Comparison of ENCODE assay signal across 23 mouse cellular contexts in genomic region chr10:43651505-43651904, GRCm38 (mm10).
DNase-seq lines count a peak whose midpoint lies in the region; ATAC-seq and TF ChIP-seq lines count a peak whose summit lies in the region.
"Had no signal": no experiment of that assay in that cellular context is flagged by ENCODE, and none has a peak within 500 bp of the region (broad histone marks: within the 10 kb centered on the region; RNA-seq: fewer than 3 reads in every experiment).

No protein-coding gene starts in this region.

- no peak overlapping the region for H3K9ac ChIP-seq in lung, embryonic 15.5 days
- H3K9ac ChIP-seq in embryonic facial prominence, embryonic 11.5 days (replicated peaks; ENCODE audit: low read length): no peak overlapping the region
- no peak overlapping the region for H3K9ac ChIP-seq in embryonic facial prominence, embryonic 14.5 days (ENCODE audit: low read depth, low read length)
- H3K9ac ChIP-seq: hindbrain, embryonic 13.5 days; liver, embryonic 15.5 days; neural tube, embryonic 15.5 days had no signal

- DNase-seq in kidney, adult 2 months: peak; percentile 27
- DNase-seq in kidney, adult 18-20 months: no peak
- DNase-seq in lung, adult 2 months: no peak
- DNase-seq in embryonic facial prominence, embryonic 11.5 days (ENCODE audit: low spot score): peak; percentile 30
- peak; percentile 71 for DNase-seq in embryonic facial prominence, embryonic 14.5 days (ENCODE audit: low spot score)
- no peak for DNase-seq in frontal cortex, postnatal 14 days (ENCODE audit: low spot score in 2 of 2)
- DNase-seq: adrenal gland, adult 8-10 months; cerebellum, adult 11-12 months; cerebellum, postnatal 10 days; gastrocnemius, postnatal 36 days; layer of hippocampus, adult 9-11 months; liver; right cerebral cortex, adult 18-20 months; right cerebral cortex, postnatal 4 days; thymus, adult 2 months; thymus, postnatal 4 days had no signal

- no peak overlapping the region for H3K27ac ChIP-seq in kidney, adult 2 months (ENCODE audit: insufficient read depth, low read depth, low read length)
- no peak overlapping the region for H3K27ac ChIP-seq in lung, embryonic 15.5 days
- H3K27ac ChIP-seq in embryonic facial prominence, embryonic 11.5 days (replicated peaks; ENCODE audit: low read depth, low read length): no peak overlapping the region
- H3K27ac ChIP-seq in embryonic facial prominence, embryonic 14.5 days (replicated peaks; ENCODE audit: low read depth, low read length): no peak overlapping the region
- H3K27ac ChIP-seq: hindbrain, embryonic 13.5 days; liver, embryonic 15.5 days; neural tube, embryonic 15.5 days had no signal

- H3K9me3 ChIP-seq in lung, embryonic 15.5 days: no peaks in the 10 kb centered on the region
- no peaks in the 10 kb centered on the region for H3K9me3 ChIP-seq in embryonic facial prominence, embryonic 11.5 days (replicated peaks; ENCODE audit: control insufficient read depth, low read length)
- H3K9me3 ChIP-seq in embryonic facial prominence, embryonic 14.5 days (ENCODE audit: control insufficient read depth, low read length): no peaks in the 10 kb centered on the region
- H3K9me3 ChIP-seq: hindbrain, embryonic 13.5 days; liver, embryonic 15.5 days; neural tube, embryonic 15.5 days had no signal

- 74% methylated on average over 5 of the region's 5 CpGs for WGBS in kidney, adult 2 months
- 58% methylated on average over 5 of the region's 5 CpGs for WGBS in lung, embryonic 15.5 days
- WGBS in lung, adult 2 months: 61% methylated on average over 5 of the region's 5 CpGs
- 75% methylated on average over 5 of the region's 5 CpGs for WGBS in embryonic facial prominence, embryonic 11.5 days
- WGBS in embryonic facial prominence, embryonic 14.5 days: 71% methylated on average over 5 of the region's 5 CpGs

- 0 out of 2 replicates have a peak, but pooled peaks cover 3% of the 10 kb centered on the region for H3K4me1 ChIP-seq in kidney, adult 2 months (ENCODE audit: control insufficient read depth, insufficient read depth, low read length)
- H3K4me1 ChIP-seq in lung, embryonic 15.5 days: peaks cover 6% of the 10 kb centered on the region; the same call in 1 of the 2 replicates
- H3K4me1 ChIP-seq in lung, adult 2 months (ENCODE audit: control insufficient read depth, insufficient read depth, low read length): no peaks in the 10 kb centered on the region
- no peaks in the 10 kb centered on the region for H3K4me1 ChIP-seq in embryonic facial prominence, embryonic 11.5 days (ENCODE audit: control insufficient read depth, insufficient read depth, low read length)
- no peaks in the 10 kb centered on the region for H3K4me1 ChIP-seq in embryonic facial prominence, embryonic 14.5 days (ENCODE audit: control insufficient read depth, insufficient read depth, low read length)
- H3K4me1 ChIP-seq: hindbrain, embryonic 13.5 days had no signal

- ATAC-seq in lung, embryonic 15.5 days (ENCODE audit: borderline replicate concordance, extremely low read depth, low FRiP score, low TSS enrichment): peak; percentile 29; the same call in 1 of the 2 replicates
- no peak for ATAC-seq in embryonic facial prominence, embryonic 11.5 days (replicated peaks; ENCODE audit: insufficient number of reproducible peaks, low FRiP score, low TSS enrichment, low read depth)
- ATAC-seq in embryonic facial prominence, embryonic 14.5 days (ENCODE audit: low read depth): peak; percentile 53; the same call in 1 of the 2 replicates
- ATAC-seq: activated CD4-positive, CD25-positive, alpha-beta regulatory T cell, adult 4 months; forebrain, embryonic 16.5 days had no signal

- TF ChIP-seq POLR2A in kidney, adult 2 months (IDR thresholded peaks at IDR 0.05; ENCODE audit: low read depth, low read length): no peak
- no peak for TF ChIP-seq POLR2A in lung, adult 2 months (IDR thresholded peaks at IDR 0.05; ENCODE audit: borderline replicate concordance, extremely low read depth, low read depth, low read length)

- no peak overlapping the region for H3K4me3 ChIP-seq in kidney, adult 2 months (ENCODE audit: insufficient read depth, low read depth, low read length)
- no peak overlapping the region for H3K4me3 ChIP-seq in lung, embryonic 15.5 days
- H3K4me3 ChIP-seq in lung, adult 2 months (replicated peaks; ENCODE audit: extremely low read depth, low read depth, low read length): no peak overlapping the region
- no peak overlapping the region for H3K4me3 ChIP-seq in embryonic facial prominence, embryonic 11.5 days (ENCODE audit: low read depth, low read length)
- no peak overlapping the region for H3K4me3 ChIP-seq in embryonic facial prominence, embryonic 14.5 days (ENCODE audit: low read depth, low read length)
- H3K4me3 ChIP-seq: hindbrain, embryonic 13.5 days; liver, embryonic 15.5 days; neural tube, embryonic 15.5 days had no signal

- no peaks in the 10 kb centered on the region for H3K36me3 ChIP-seq in kidney, adult 2 months (ENCODE audit: control insufficient read depth, insufficient read depth, low read length)
- H3K36me3 ChIP-seq in lung, embryonic 15.5 days: no peaks in the 10 kb centered on the region
- no peaks in the 10 kb centered on the region for H3K36me3 ChIP-seq in embryonic facial prominence, embryonic 11.5 days (replicated peaks; ENCODE audit: control insufficient read depth, insufficient read depth, low read depth, low read length)
- no peaks in the 10 kb centered on the region for H3K36me3 ChIP-seq in embryonic facial prominence, embryonic 14.5 days (ENCODE audit: control insufficient read depth, insufficient read depth, low read length)
- H3K36me3 ChIP-seq: hindbrain, embryonic 13.5 days; neural tube, embryonic 15.5 days had no signal

- H3K4me2 ChIP-seq in lung, embryonic 15.5 days: no peak overlapping the region
- no peak overlapping the region for H3K4me2 ChIP-seq in embryonic facial prominence, embryonic 11.5 days (ENCODE audit: low read depth, low read length)
- H3K4me2 ChIP-seq in embryonic facial prominence, embryonic 14.5 days (ENCODE audit: low read depth, low read length): no peak overlapping the region
- H3K4me2 ChIP-seq: hindbrain, embryonic 13.5 days; liver, embryonic 15.5 days; midbrain, embryonic 11.5 days; neural tube, embryonic 15.5 days had no signal

- H3K27me3 ChIP-seq in kidney, adult 2 months (replicated peaks; ENCODE audit: control insufficient read depth, insufficient read depth, low read length): no peaks in the 10 kb centered on the region
- no peaks in the 10 kb centered on the region for H3K27me3 ChIP-seq in lung, embryonic 15.5 days
- no peaks in the 10 kb centered on the region for H3K27me3 ChIP-seq in embryonic facial prominence, embryonic 11.5 days (ENCODE audit: control insufficient read depth, insufficient read depth, low read length)
- no peaks in the 10 kb centered on the region for H3K27me3 ChIP-seq in embryonic facial prominence, embryonic 14.5 days (replicated peaks; ENCODE audit: control insufficient read depth, insufficient read depth, low read length)
- H3K27me3 ChIP-seq: hindbrain, embryonic 13.5 days; liver, embryonic 15.5 days; neural tube, embryonic 15.5 days had no signal

- no peak for TF ChIP-seq CTCF in kidney, adult 2 months (conservative IDR thresholded peaks at IDR 0.05; ENCODE audit: insufficient read depth, insufficient read length, low read depth, low read length)
- TF ChIP-seq CTCF in lung, adult 2 months (IDR thresholded peaks at IDR 0.05; ENCODE audit: insufficient read depth, low read length): no peak

Comparison
In these comparisons a context has a peak if more than half of its experiments do, and no peak if none do; other contexts are left out.
1. DNase-seq: peak in kidney, adult 2 months (single experiment), embryonic facial prominence, embryonic 11.5 days (single experiment) and embryonic facial prominence, embryonic 14.5 days (single experiment); none in kidney, adult 18-20 months (single experiment), lung, adult 2 months (single experiment) and frontal cortex, postnatal 14 days (0 of 2).